Mouse (Mus musculus) G1E-ER4 (cell line): ENCODE measurements around the gene Pparg. TPM values are rescaled to one million over a fixed set of nuclear protein-coding genes. Genes with fewer than 3 reads are reported as not detected.

Experiments
- GATA1 ChIP-seq: IDR thresholded peaks from one replicate; pipeline ENCODE4 v1.8.0; 2012; ENCODE audit warnings: low read length, inconsistent platforms
- polyA plus RNA-seq: library from polyadenylated mRNA; stranded (reverse); fragments of >175 nt; gene quantifications from 2 replicates; pipeline ENCODE4 v1.2.3, GENCODE M21; 2012

Gene Pparg
- not detected in 2 replicates for polyA plus RNA-seq

DNA sequence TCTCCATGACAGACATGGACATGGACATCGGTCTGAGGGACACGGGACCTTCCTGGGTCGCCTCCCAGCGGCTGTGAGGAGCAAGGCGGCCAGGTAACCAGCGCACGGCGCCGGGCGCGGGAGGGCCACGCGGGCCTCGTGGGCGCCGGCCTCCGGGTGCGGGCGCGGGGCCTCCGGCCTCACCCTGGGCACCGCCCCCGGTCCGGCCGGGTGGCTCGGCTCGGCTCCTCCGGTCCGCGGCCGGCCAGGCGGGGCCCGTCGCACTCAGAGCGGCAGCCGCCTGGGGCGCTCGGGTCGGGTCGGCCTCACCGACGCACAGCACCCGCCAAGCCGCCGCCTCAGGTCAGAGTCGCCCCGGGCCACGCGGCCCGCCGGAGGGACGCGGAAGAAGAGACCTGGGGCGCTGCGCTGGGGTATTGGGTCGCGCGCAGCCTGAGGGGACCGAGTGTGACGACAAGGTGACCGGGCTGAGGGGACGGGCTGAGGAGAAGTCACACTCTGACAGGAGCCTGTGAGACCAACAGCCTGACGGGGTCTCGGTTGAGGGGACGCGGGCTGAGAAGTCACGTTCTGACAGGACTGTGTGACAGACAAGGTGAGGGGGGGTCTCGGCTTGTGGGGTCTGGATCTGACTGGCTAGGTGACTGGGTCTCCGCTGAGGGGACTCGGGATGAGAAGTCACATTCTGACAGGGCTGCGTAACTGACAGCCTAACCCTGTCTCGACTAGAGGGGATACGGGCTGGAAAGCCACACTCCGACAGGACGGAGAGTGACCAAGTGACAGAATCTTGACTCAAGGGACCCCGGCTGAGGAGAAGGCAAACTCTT lies at the start of gene Pparg:
TSS of gene Pparg (plus strand) at position 176 of the 830 bp plus-strand sequence.
- TF ChIP-seq GATA1: no peak

- no peak for TF ChIP-seq GATA1
These were observed 48.0 kb upstream of the Pparg start for GRCm38 (mm10) chr6:115312780-115313179.

- TF ChIP-seq GATA1: no peak
These were observed 47.5 kb upstream of the Pparg start for GRCm38 (mm10) chr6:115313235-115313738.

DNA sequence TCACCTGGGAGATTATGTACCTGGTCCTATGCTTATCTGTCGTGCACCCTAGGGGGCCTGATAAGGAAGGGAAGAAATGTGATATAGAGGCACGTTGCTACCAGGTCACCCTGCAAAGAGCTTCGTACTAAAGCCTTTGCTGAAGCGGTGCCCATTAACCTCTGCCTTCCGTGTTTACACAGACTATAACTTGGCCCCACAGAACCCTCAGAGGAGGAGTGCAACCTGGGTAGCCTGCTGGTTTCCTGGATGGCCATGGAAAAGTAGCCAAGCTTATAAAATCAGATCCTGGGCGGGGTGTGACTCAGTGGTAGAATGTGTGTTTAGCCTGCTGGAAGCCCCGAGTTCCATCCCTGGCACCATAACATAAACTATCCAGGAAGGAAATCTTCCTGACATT lies 46.8 kb upstream of the Pparg start:
- TF ChIP-seq GATA1: no peak

- TF ChIP-seq GATA1: no peak
These were observed 45.0 kb upstream of the Pparg start for GRCm38 (mm10) chr6:115315770-115316169.

DNA sequence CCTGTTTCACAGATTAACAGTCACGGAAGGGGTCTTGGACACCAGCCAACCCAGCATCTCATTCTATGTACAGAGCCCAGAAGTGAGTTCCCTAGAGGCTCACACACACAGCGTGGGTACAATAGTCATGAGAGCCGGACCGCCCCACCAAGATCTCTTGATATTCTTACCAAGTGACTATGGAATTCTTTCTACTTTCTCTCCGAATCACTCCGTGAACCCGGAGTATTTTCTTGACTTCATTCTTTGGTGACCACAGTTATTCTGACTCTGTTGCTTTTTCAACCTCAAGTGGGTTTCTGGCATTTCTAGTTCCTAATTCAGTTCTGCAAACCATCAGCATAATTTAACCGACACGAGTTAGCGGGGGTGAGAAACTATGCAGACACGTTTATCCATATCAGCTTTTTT lies 43.9 kb upstream of the Pparg start:
- no peak for TF ChIP-seq GATA1

- no peak for TF ChIP-seq GATA1
These were observed 41.9 kb upstream of the Pparg start for GRCm38 (mm10) chr6:115318811-115319210.

- TF ChIP-seq GATA1: no peak
These were observed 41.1 kb upstream of the Pparg start for GRCm38 (mm10) chr6:115319686-115320085.

- TF ChIP-seq GATA1: no peak
These were observed 39.6 kb upstream of the Pparg start for GRCm38 (mm10) chr6:115320927-115321714.

- TF ChIP-seq GATA1: no peak
These were observed 38.8 kb upstream of the Pparg start for GRCm38 (mm10) chr6:115321883-115322351.

DNA sequence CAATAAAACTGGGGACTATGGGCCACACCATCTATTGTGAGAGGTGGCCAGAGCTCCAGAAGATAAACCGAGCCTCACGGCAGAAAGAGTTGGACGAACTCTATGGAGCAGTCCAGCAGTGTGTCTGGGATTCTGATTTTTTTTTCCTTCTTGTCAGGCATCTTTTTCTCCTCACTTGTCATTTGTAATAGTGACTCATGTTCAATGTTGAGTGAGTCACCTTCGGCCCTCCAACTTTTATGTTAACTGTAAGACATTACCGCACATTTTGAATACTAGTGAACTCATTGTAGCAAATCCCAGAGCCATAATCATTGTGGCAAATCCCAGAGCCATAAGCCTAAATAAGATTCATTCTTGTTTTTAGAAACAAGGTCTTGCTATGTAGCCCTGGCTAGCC lies 37.8 kb upstream of the Pparg start:
- TF ChIP-seq GATA1: no peak

DNA sequence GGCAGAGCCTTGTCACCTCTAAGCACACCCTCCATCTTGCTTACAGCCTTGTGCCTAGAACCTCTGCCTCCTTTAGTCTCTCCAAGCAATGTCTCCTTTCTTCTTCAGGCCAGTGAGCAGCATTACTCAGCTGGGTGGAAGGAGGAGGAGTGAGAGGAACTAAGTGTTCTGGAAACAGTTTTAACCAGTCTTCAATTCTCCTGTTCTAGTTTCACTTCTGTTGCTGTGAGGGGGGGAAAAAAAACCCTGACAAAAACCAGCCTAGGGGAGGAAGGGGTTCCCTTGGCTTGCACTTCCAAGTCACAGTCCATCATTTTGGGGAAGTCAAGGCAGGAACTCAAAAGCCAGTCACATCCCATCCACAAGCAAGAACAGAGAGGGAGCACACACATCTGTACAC lies 29.8 kb upstream of the Pparg start:
- no peak for TF ChIP-seq GATA1

DNA sequence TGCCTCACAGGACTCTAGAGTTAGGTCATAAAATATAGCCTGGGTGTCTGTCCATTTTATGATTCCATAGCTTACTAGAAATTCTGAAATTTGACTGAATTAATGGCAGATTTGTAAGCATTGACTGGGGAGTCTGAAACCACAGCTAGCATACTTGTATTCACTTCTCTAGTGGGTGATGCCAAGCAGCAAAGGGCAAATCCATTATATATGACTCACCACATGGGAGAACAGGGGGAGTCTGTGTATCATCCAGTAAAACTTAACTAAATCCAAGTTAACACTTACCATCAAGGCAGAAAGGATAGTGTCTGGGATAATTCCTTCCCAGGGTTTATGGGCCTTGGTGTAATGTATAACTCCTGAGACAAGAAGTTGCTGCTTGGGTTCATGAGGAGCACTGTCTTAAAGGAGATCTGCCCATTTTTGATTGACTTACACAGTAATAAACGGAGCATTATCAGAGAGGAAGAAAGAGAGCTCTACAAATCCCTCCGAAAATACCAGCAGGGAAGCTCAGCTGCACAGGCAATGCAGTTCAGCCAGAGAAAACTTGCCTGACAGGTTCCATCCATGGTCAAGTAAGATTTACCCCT lies 27.6 kb upstream of the Pparg start:
- no peak for TF ChIP-seq GATA1

DNA sequence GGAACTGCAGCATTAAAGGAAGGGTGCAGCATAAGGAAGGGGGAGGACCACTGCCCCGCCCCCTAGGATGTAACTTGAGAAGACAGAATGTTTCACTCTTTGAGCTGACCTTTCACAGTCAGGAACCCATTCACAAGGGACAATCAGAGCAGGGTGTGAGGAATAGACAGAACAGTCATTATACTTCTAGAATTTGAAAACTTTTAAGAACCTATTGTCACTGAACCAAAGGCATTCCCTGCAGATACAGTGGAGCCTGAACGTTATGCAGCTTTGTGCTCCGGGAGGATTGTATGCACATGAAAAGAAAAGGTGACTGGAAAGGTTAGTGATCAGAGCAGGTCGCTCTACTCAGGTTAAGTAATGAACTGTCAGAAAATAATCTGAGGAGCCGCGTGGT lies 25.2 kb upstream of the Pparg start:
- no peak for TF ChIP-seq GATA1

GRCm38 (mm10) chr6:115340084-115340483 lies 20.7 kb upstream of the Pparg start:
- TF ChIP-seq GATA1: no peak

GRCm38 (mm10) chr6:115343096-115343495 lies 17.7 kb upstream of the Pparg start:
- no peak for TF ChIP-seq GATA1

DNA sequence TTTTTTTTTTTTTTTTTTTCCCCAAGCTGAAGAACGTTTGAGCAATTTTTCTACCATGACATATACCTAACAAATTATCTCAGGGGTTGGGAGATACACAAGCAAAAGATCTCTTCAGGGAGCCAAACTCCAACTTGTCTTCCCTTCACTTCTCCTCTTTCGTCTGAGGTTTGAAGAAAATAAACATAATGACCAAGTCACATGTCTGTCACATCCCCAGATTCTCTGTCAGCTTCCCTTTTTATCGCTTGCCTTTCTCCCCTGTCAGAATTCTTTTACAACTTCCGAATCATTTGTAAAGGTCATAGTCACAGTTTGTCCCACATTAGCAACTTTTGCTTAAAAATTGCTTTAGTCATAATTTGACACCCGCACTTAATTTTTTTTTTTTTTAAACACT lies 17.2 kb upstream of the Pparg start:
- no peak for TF ChIP-seq GATA1
